Mouse (Mus musculus): Measurements from ENCODE around the gene Cipc. TPM values are rescaled to one million over a fixed set of nuclear protein-coding genes. Genes with fewer than 3 reads are reported as not detected.

Cipc gene
- 10 to 100 TPM; 70.7 to 89.0 (median 86.1) TPM for total RNA-seq (2022)

GRCm38 (mm10) chr12:86946862-86947574 lies at the start of gene Cipc:
TSS of gene Cipc (plus strand) at chr12:86947043.
- DNase-seq (ENCODE audit: low spot score in 2 of 2), result peak; percentile 99

GRCm38 (mm10) chr12:86897769-86898273 lies 49.0 kb upstream of the Cipc start:
- no peak for DNase-seq (ENCODE audit: low spot score in 2 of 2)

- no peak for DNase-seq (ENCODE audit: low spot score in 2 of 2)
Observed at GRCm38 (mm10) chr12:86898448-86898847, 48.4 kb upstream of the Cipc start.

- no peak for DNase-seq (ENCODE audit: low spot score in 2 of 2)
Observed at GRCm38 (mm10) chr12:86899461-86900179, 47.2 kb upstream of the Cipc start.

- DNase-seq (ENCODE audit: low spot score in 2 of 2), result no peak
Observed at GRCm38 (mm10) chr12:86903828-86904806, 42.7 kb upstream of the Cipc start.

- DNase-seq (ENCODE audit: low spot score in 2 of 2), result no peak
Observed at GRCm38 (mm10) chr12:86905203-86905602, 41.6 kb upstream of the Cipc start.

- no peak for DNase-seq (ENCODE audit: low spot score in 2 of 2)
Observed at GRCm38 (mm10) chr12:86905876-86906275, 41.0 kb upstream of the Cipc start.

- DNase-seq (ENCODE audit: low spot score in 2 of 2), result peak; percentile 77 to 86
Observed at GRCm38 (mm10) chr12:86906395-86906794, 40.4 kb upstream of the Cipc start.

GRCm38 (mm10) chr12:86911482-86911931 lies 35.3 kb upstream of the Cipc start:
- DNase-seq (ENCODE audit: low spot score in 2 of 2), result peak in 1 of 2 experiments; percentile 64

GRCm38 (mm10) chr12:86912335-86913093 lies 34.3 kb upstream of the Cipc start:
- DNase-seq (ENCODE audit: low spot score in 2 of 2), result no peak

GRCm38 (mm10) chr12:86914351-86914750 lies 32.5 kb upstream of the Cipc start:
- no peak for DNase-seq (ENCODE audit: low spot score in 2 of 2)

GRCm38 (mm10) chr12:86914756-86915155 lies 32.1 kb upstream of the Cipc start:
- no peak for DNase-seq (ENCODE audit: low spot score in 2 of 2)

- DNase-seq (ENCODE audit: low spot score in 2 of 2), result no peak
Observed at GRCm38 (mm10) chr12:86915617-86916016, 31.2 kb upstream of the Cipc start.

GRCm38 (mm10) chr12:86916796-86917573 lies 29.9 kb upstream of the Cipc start:
- no peak for DNase-seq (ENCODE audit: low spot score in 2 of 2)

GRCm38 (mm10) chr12:86918361-86918967 lies 28.4 kb upstream of the Cipc start:
- no peak for DNase-seq (ENCODE audit: low spot score in 2 of 2)

- no peak for DNase-seq (ENCODE audit: low spot score in 2 of 2)
Observed at GRCm38 (mm10) chr12:86918983-86919722, 27.7 kb upstream of the Cipc start.

- DNase-seq (ENCODE audit: low spot score in 2 of 2), result peak; percentile 67 to 82
Observed at GRCm38 (mm10) chr12:86923837-86924236, 23.0 kb upstream of the Cipc start.

GRCm38 (mm10) chr12:86930934-86931729 lies 15.7 kb upstream of the Cipc start:
- no peak for DNase-seq (ENCODE audit: low spot score in 2 of 2)

Measured in layer of hippocampus, adult 8-10 months (tissue).